Mouse (Mus musculus) layer of hippocampus, postnatal 25 days (tissue): ENCODE measurements around the gene Fank1. TPM values are rescaled to one million over a fixed set of nuclear protein-coding genes. Genes with fewer than 3 reads are reported as not detected.
A peak's percentile ranks its signal among the peaks of the same experiment; 100 is the strongest.

Experiments
- DNase-seq, 2 experiments: peaks; one replicate each; pipeline ENCODE4 v3.0.0; 2022; ENCODE audit warnings: mixed read lengths in 2 of 2, low spot score in 1 of 2; ENCODE audit errors: extremely low spot score in 1 of 2
- total RNA-seq, 2 experiments: library from RNA; stranded (reverse); gene quantifications; 2 replicates each; pipeline ENCODE4 v1.2.3; 2021

Gene Fank1
- total RNA-seq = 1 to 10 TPM; 2.4 to 2.7 TPM

GRCm38 (mm10) chr7:133776626-133776996 is at the start of gene Fank1:
Fank1 (plus strand) TSS chr7:133776861.
- peak; percentile 70 to 74 for DNase-seq

- no peak for DNase-seq
These were observed 49.6 kb upstream of the Fank1 start for GRCm38 (mm10) chr7:133727027-133727426.

- no peak for DNase-seq
These were observed 47.3 kb upstream of the Fank1 start for GRCm38 (mm10) chr7:133729351-133729750.

GRCm38 (mm10) chr7:133730324-133731191 is 46.1 kb upstream of the Fank1 start:
- DNase-seq = no peak

- no peak for DNase-seq
These were observed 44.6 kb upstream of the Fank1 start for GRCm38 (mm10) chr7:133731971-133732645.

- DNase-seq = no peak
These were observed 36.1 kb upstream of the Fank1 start for GRCm38 (mm10) chr7:133740558-133740957.

GRCm38 (mm10) chr7:133742530-133743325 is 33.9 kb upstream of the Fank1 start:
- DNase-seq = no peak

GRCm38 (mm10) chr7:133743611-133744010 is 33.0 kb upstream of the Fank1 start:
- no peak for DNase-seq

- no peak for DNase-seq
These were observed 32.5 kb upstream of the Fank1 start for GRCm38 (mm10) chr7:133744209-133744608.

GRCm38 (mm10) chr7:133744701-133745100 is 32.0 kb upstream of the Fank1 start:
- DNase-seq = no peak

GRCm38 (mm10) chr7:133747372-133747771 is 29.3 kb upstream of the Fank1 start:
- no peak for DNase-seq

GRCm38 (mm10) chr7:133748753-133749152 is 27.9 kb upstream of the Fank1 start:
- DNase-seq = no peak

- no peak for DNase-seq
These were observed 26.0 kb upstream of the Fank1 start for GRCm38 (mm10) chr7:133750666-133751065.

- no peak for DNase-seq
These were observed 25.5 kb upstream of the Fank1 start for GRCm38 (mm10) chr7:133751163-133751562.

- no peak for DNase-seq
These were observed 18.7 kb upstream of the Fank1 start for GRCm38 (mm10) chr7:133757961-133758455.

GRCm38 (mm10) chr7:133758716-133759115 is 17.9 kb upstream of the Fank1 start:
- no peak for DNase-seq

GRCm38 (mm10) chr7:133759611-133760353 is 16.9 kb upstream of the Fank1 start:
- DNase-seq = no peak

GRCm38 (mm10) chr7:133762696-133763095 is 14.0 kb upstream of the Fank1 start:
- DNase-seq = no peak

- no peak for DNase-seq
These were observed 12.2 kb upstream of the Fank1 start for GRCm38 (mm10) chr7:133764425-133764824.

GRCm38 (mm10) chr7:133765240-133765848 is 11.3 kb upstream of the Fank1 start:
- no peak for DNase-seq
